Mouse (Mus musculus) midbrain, embryonic 11.5 days (tissue): ENCODE results near the gene Prap1. TPM values are rescaled to one million over a fixed set of nuclear protein-coding genes. Genes with fewer than 3 reads are reported as not detected.
A peak's percentile ranks its signal among the peaks of the same experiment; 100 is the strongest.

Experiments used
- ATAC-seq: fragments of 200-750 bp; cut with Nextera tagmentation; 2 replicates; pipeline ENCODE4 v1.8.0; 2017; ENCODE audit warnings: moderate TSS enrichment, moderate library complexity; ENCODE audit not compliant: low FRiP score
- DNase-seq: peaks from one replicate; pipeline ENCODE4 v3.0.0; 2015; ENCODE audit warnings: low spot score; ENCODE audit errors: missing footprints
- H3K27ac ChIP-seq: fragments of 300-500 bp; sonication (generic); 2 replicates; pipeline ENCODE4 v1.5.1; 2014; ENCODE audit warnings: low read depth, low read length
- H3K27me3 ChIP-seq: fragments of 300-500 bp; sonication (generic); 2 replicates; pipeline ENCODE4 v1.6.1; 2014; ENCODE audit warnings: mild to moderate bottlenecking, low read length, moderate library complexity, mixed read lengths; ENCODE audit not compliant: control insufficient read depth, insufficient read depth
- H3K36me3 ChIP-seq: fragments of 300-500 bp; sonication (generic); 2 replicates; pipeline ENCODE4 v1.6.1; 2014; ENCODE audit warnings: mild to moderate bottlenecking, low read length, moderate library complexity, mixed read lengths; ENCODE audit not compliant: control insufficient read depth, insufficient read depth
- H3K4me1 ChIP-seq: fragments of 300-500 bp; sonication (generic); 2 replicates; pipeline ENCODE4 v1.6.1; 2014; ENCODE audit warnings: low read length; ENCODE audit not compliant: control insufficient read depth, insufficient read depth
- H3K4me2 ChIP-seq: fragments of 300-500 bp; sonication (generic); 2 replicates; pipeline ENCODE4 v1.6.1; 2014; ENCODE audit warnings: mild to moderate bottlenecking, moderate library complexity
- H3K4me3 ChIP-seq: fragments of 300-500 bp; sonication (generic); 2 replicates; pipeline ENCODE4 v1.5.1; 2014; ENCODE audit warnings: low read depth, low read length
- H3K9ac ChIP-seq: fragments of 300-500 bp; sonication (generic); 2 replicates; pipeline ENCODE4 v1.6.1; 2014; ENCODE audit warnings: low read length
- H3K9me3 ChIP-seq: fragments of 300-500 bp; sonication (generic); 2 replicates; pipeline ENCODE4 v1.6.1; 2016; ENCODE audit warnings: low read length; ENCODE audit not compliant: control insufficient read depth
- WGBS: fragments of 180-500 bp; shearing (Covaris S2); extraction: QIAGEN DNeasy Blood & Tissue Kit; methylation state at CpG from one replicate; pipeline ENCODE4 v1.1.7; 2014; 5-methylcytosine and 5-hydroxymethylcytosine counted together
- polyA plus RNA-seq: library from polyadenylated mRNA; unstranded; fragments of >200 nt; fragmentation: Nextera tagmentation; extraction: Ambion mirVana; gene quantifications from 2 replicates; pipeline ENCODE4 v1.2.1, GENCODE M21; 2014

Gene Prap1
- not detected in 2 replicates for polyA plus RNA-seq

DNA sequence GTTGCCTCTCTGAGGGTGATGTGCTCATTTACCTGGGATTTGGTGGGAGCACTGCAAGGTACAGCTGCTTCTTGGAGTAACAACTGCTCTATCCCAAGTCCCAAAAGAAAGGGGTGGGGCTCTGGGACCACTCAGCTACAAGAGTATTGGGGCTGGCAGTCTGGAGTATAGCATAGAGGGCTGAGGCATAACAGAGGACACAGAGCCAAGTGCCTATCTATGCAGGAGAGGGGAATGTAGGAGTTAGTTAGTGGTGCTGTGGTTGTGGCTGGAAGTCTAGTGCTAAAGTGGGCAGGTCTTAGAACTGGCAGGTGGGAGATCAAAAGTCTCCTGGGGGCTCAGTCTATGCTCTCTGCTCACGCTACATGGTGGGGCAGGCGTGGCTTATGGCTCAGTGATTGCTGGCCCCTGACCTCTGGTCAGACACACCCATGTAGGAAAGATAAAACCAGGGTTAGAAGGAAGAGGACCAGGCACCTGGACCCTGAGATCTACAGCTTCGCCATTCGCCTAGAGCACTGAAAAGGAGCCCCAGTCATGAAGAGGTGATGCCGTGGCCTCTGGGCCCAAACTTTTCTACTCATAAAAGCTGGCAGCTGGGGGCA, at the start of gene Prap1:
Gene Prap1, plus strand, starts transcription at position 472 of the 605 bp plus-strand sequence.
- H3K4me1 ChIP-seq = no peaks in the 10 kb centered on the region
- H3K27me3 ChIP-seq = no peaks in the 10 kb centered on the region
- ATAC-seq (no peak), DNase-seq (peak; percentile 6)
- H3K4me3 ChIP-seq = no peak within 1 kb of the TSS
- H3K4me2 ChIP-seq = no peak within 1 kb of the TSS
- H3K27ac ChIP-seq = no peak within 1 kb of the TSS
- WGBS = 68% methylated on average over 5 of the region's 5 CpGs
- no peak within 1 kb of the TSS for H3K9ac ChIP-seq
- no peaks in the 10 kb centered on the region for H3K36me3 ChIP-seq
- no peaks in the 10 kb centered on the region for H3K9me3 ChIP-seq

DNA sequence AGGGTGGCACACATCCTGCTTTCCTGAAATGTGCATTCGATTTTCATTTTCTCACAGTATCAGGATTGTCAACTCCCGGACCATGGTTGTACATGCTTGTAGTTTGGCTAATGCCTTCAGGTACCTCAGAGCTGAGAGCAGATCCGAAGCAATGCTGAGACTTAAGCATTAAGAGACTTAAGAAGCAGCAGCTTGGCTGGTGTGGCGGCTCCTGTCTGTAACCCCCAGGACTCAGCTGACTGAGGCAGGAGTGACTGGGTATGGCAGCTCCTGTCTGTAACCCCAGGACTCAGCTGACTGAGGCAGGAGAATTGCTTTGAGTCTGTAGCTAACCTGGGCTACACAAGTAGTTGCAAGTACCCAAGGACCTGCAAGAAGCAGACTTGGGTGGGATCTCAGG, 47.6 kb upstream of the Prap1 start:
- Histone ChIP-seq H3K4me3 (no peak overlapping the region), H3K9me3 (no peaks in the 10 kb centered on the region), H3K27me3 (peaks cover 63% of the 10 kb centered on the region), H3K36me3 (no peaks in the 10 kb centered on the region), H3K4me1 (peaks cover 10% of the 10 kb centered on the region), H3K4me2 (no peak overlapping the region), H3K9ac (no peak overlapping the region), H3K27ac (no peak overlapping the region)
- DNase-seq = peak; percentile 72
- ATAC-seq = no peak
- 68% methylated on average over 4 of the region's 4 CpGs for WGBS

DNA sequence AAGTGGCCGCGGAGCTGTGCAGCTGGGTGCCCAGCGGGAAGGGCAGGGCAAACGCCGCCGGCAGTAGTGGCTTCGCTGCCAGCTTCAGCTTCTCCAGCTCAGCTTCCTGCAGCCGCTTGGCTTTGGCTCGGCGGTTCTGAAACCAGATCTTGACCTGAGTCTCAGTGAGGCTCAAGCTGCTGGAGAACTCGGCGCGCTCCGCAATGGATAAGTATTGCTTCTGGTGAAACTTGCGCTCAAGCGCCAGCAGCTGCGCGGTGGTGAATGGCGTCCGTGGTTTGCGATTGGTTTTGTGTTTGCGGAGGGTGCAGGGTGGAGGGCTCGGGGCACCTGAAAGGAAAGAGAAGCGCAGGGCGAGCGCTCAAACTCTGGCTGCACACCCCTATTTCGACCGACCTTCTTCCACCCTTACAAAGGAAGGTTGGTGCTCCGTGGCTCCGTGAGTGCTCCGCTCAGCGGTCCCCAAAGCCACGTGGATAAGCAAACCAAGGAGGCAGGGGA, 45.3 kb upstream of the Prap1 start:
- no peak overlapping the region for H3K27ac ChIP-seq
- peaks cover 86% of the 10 kb centered on the region for H3K27me3 ChIP-seq
- DNase-seq = no peak
- peak overlapping the region; percentile 39 for H3K4me2 ChIP-seq
- peaks cover 10% of the 10 kb centered on the region for H3K4me1 ChIP-seq
- whole genome bisulfite sequencing = under 1% methylated on average over 33 of the region's 33 CpGs
- no peaks in the 10 kb centered on the region for H3K9me3 ChIP-seq
- no peaks in the 10 kb centered on the region for H3K36me3 ChIP-seq
- ATAC-seq = no peak
- peak overlapping the region; percentile 28 for H3K4me3 ChIP-seq
- H3K9ac ChIP-seq = no peak overlapping the region

DNA sequence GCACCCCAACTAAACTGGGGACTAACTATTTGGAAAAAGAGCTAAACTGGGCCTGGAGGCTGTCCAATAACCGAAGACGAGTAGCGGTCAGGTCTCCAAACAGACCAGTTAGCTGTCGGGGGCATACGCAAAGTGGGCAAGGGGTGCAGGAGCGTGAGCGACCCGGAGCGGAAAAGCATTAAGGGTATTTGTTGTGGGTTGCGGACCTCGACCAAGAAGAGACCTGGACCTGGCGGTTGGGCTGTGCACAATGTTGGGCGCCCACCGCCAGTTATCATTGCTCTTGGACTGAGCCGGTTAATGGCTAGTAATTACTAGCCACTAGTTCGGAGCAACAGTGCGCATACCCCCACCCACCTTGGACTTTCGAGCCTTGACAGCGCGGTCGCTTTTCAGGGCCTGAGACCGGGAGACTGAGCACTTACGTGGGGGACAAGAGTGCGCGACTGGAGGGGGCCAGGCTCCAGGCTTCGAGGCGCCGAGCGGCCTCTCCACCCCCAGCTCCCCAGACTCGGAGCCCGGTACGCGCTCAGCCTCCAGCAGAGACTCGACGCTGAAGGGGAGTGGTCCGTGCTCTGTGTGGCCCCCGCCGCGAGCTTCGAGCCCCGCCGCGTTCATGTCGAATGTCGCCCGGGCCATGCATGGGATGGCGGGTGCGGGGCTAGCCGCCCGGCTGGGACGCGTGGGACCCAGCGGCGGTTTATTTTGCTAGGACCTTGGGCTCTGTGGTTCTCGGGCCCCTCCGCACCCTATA, 44.7 kb upstream of the Prap1 start, which contains the start of gene Msx3:
Gene Msx3, minus strand, starts transcription at position 729 of the 754 bp plus-strand sequence.
- peak; percentile 57 for ATAC-seq

DNA sequence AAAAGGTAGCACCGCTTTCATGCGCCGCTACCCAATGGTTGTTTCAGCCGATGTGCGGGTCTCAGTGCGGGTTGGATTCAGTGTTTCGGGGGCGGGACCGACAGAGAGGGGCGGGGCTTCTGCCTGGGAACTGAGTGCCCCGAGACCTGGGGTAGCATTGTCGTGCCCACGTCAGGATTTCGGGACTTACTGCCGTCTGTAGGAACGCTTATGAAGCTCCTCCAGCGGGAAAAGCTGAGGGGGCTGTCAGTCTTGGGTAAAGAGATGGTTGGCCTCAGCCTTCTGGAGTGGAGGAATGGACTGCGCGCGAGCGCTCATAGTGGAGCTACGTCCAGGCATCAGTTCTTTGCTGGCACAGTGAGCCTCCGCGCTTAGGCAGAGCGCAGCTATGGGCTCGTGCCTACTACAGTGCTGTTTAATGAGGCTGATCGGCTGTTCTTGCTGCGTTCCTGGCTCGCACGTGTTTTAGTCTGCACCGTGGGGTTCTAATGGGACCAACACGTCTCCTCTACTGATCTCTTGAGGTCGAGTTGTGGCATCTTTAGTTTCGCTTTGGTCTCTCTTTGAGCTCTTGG, 44.0 kb upstream of the Prap1 start:
- no peaks in the 10 kb centered on the region for H3K9me3 ChIP-seq
- H3K27me3 ChIP-seq = peaks cover 98% of the 10 kb centered on the region
- H3K27ac ChIP-seq = no peak overlapping the region
- WGBS = under 1% methylated on average over 34 of the region's 34 CpGs
- H3K36me3 ChIP-seq = no peaks in the 10 kb centered on the region
- H3K4me1 ChIP-seq = peaks cover 10% of the 10 kb centered on the region
- ATAC-seq = peak; percentile 64; the same call in 1 of the 2 replicates
- peak overlapping the region; percentile 43 for H3K4me2 ChIP-seq
- H3K4me3 ChIP-seq = peak overlapping the region; percentile 28
- no peak overlapping the region for H3K9ac ChIP-seq
- DNase-seq = peak; percentile 96

More for the DNA sequence above, 44.7 kb upstream of the Prap1 start, which contains the start of gene Msx3:
- 1% methylated on average over 56 of the region's 56 CpGs for WGBS
- no peaks in the 10 kb centered on the region for H3K36me3 ChIP-seq
- peaks cover 10% of the 10 kb centered on the region for H3K4me1 ChIP-seq
- H3K27me3 ChIP-seq = peaks cover 93% of the 10 kb centered on the region
- H3K4me3 ChIP-seq = peak within 1 kb of the TSS; percentile 28
- peak within 1 kb of the TSS; percentile 43 for H3K4me2 ChIP-seq
- H3K27ac ChIP-seq = no peak within 1 kb of the TSS
- no peaks in the 10 kb centered on the region for H3K9me3 ChIP-seq
- H3K9ac ChIP-seq = no peak within 1 kb of the TSS
- DNase-seq = peak; percentile 96

DNA sequence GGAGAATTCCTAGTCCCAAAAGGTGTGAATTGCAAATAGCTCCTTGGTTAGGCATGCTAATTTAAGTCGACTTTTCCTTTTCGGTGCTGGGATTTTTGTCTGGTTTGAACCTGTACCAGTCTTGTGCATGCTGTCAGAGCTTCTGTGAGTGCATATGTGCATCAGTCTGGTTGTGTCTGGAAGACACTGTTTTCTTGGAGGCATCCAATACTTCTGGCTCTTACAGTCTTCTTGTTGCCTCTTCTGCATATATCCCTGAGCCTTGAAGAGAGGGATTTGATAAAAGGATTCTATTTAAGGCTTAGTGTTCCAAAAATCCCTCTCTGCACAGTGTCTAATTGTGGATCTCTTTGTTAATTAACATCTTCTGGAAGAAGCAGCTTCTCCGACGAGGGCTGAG, 39.1 kb upstream of the Prap1 start:
- DNase-seq = no peak
- Histone ChIP-seq H3K9me3 (no peaks in the 10 kb centered on the region), H3K4me3 (no peak overlapping the region), H3K36me3 (no peaks in the 10 kb centered on the region), H3K4me1 (peaks cover 20% of the 10 kb centered on the region), H3K4me2 (no peak overlapping the region), H3K9ac (no peak overlapping the region), H3K27ac (no peak overlapping the region), H3K27me3 (peaks cover 83% of the 10 kb centered on the region)
- ATAC-seq = no peak
- 76% methylated on average over 4 of the region's 4 CpGs for WGBS

DNA sequence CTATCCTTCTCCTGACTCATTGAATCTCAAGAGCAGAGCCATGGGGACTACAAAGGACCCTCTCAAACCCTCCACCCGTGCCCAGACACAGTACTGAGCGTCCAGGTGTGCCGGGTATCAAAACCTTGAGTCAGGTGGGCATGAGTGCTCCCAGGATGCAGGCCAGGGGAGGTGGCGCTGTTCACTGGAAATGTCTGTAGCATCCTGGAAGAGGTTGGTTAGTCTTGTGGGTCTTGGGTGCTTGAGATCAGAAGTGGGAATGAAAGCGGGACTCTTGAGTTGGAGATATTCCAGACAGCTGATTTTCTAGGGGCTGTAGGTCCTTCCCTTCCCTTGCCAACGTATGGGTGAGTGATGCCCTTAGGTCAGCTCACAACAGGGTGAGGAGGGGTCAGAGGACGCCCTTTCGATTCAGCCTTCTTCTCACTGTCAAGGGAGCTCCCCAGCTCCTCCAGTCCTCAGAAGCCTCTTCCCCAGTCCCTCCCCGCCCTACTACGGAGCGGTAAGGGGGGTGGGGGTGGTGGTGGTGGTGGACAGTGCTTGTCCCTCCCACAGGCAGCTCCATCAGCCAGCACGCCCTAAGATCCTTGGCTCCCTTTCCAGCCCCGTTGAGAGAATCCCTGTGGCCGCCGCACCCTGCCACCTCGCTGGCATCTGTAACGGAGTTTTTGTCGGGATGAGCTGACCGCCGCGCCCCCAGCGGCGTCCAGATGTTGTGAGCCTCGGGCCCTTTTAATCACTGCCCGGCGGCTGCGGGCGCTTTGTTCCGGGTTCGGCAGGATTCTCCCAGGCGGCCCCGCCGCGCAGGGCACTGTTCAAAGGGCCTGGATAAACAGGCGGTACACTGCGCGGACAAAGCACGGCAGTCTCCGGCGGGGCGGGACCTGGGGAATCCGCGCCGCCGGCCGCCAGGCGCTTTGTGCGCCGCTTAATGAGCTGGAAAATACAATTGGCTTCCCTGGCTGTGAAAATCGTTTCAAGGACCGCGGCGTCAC, 35.5 kb upstream of the Prap1 start:
- 2% methylated on average over 53 of the region's 53 CpGs for WGBS
- DNase-seq (peak; percentile 98), ATAC-seq (peak; percentile 86)
- H3K9me3 ChIP-seq = no peaks in the 10 kb centered on the region
- peak overlapping the region; percentile 88 for H3K27ac ChIP-seq
- peak overlapping the region; percentile 70 for H3K9ac ChIP-seq
- no peaks in the 10 kb centered on the region for H3K36me3 ChIP-seq
- peak overlapping the region; percentile 31 for H3K4me3 ChIP-seq
- H3K27me3 ChIP-seq = peaks cover 75% of the 10 kb centered on the region
- H3K4me1 ChIP-seq = peaks cover 50% of the 10 kb centered on the region
- H3K4me2 ChIP-seq = peak overlapping the region; percentile 67

DNA sequence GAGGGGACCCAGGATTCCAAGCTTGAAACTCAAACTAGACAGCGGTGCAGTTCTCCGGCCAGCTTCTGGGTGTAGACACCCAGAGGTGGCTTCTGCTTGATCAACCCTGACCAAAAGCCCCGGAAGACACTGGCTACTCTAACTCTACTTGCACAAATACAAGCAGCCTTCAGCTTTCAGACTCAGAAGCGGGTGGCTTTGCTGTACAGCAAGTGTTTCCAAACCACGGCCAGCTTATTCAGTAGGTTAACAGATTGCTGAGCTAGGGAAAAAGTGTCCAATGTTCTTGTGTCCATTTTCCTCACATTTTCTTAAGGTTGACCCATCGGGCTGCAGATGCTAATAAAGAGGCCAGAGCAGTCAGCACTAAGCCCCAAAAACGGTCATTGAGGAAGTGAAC, 34.7 kb upstream of the Prap1 start:
- Histone ChIP-seq H3K36me3 (no peaks in the 10 kb centered on the region), H3K4me1 (peaks cover 50% of the 10 kb centered on the region), H3K9ac (peak overlapping the region; percentile 70), H3K9me3 (no peaks in the 10 kb centered on the region), H3K4me2 (peak overlapping the region; percentile 67), H3K4me3 (peak overlapping the region; percentile 31; the same call in 1 of the 2 replicates), H3K27ac (peak overlapping the region; percentile 88), H3K27me3 (peaks cover 73% of the 10 kb centered on the region)
- peak; percentile 93 for DNase-seq
- ATAC-seq = no peak
- WGBS = 5% methylated on average over 7 of the region's 7 CpGs
